Mouse (Mus musculus): ENCODE results near the gene Larp1.

The Larp1 gene

GRCm38 (mm10) chr11:58100006-58100405, 91.1 kb downstream of the Larp1 start:
- no peak for DNase-seq (ENCODE audit: low read depth, low spot score)

- no peak for DNase-seq (ENCODE audit: low read depth, low spot score)
Measured at GRCm38 (mm10) chr11:58101194-58101720, 92.4 kb downstream of the Larp1 start.

- no peak for DNase-seq (ENCODE audit: low read depth, low spot score)
Measured at GRCm38 (mm10) chr11:58102146-58102545, 93.3 kb downstream of the Larp1 start.

GRCm38 (mm10) chr11:58102581-58103343, 93.9 kb downstream of the Larp1 start:
- DNase-seq (ENCODE audit: low read depth, low spot score), result no peak

GRCm38 (mm10) chr11:58103344-58103653, 94.4 kb downstream of the Larp1 start:
- DNase-seq (ENCODE audit: low read depth, low spot score), result no peak

GRCm38 (mm10) chr11:58103697-58104306, 94.9 kb downstream of the Larp1 start, which contains the start of gene Cnot8:
TSS of gene Cnot8 (plus strand) at chr11:58104153.
- DNase-seq (ENCODE audit: low read depth, low spot score), result peak; percentile 99

GRCm38 (mm10) chr11:58104351-58104791, 95.5 kb downstream of the Larp1 start:
- DNase-seq (ENCODE audit: low read depth, low spot score), result no peak

- DNase-seq (ENCODE audit: low read depth, low spot score), result no peak
Measured at GRCm38 (mm10) chr11:58107009-58107408, 98.1 kb downstream of the Larp1 start.

- no peak for DNase-seq (ENCODE audit: low read depth, low spot score)
Measured at GRCm38 (mm10) chr11:58107664-58108337, 98.9 kb downstream of the Larp1 start.

Measured in WW6 (cell line).